Mouse (Mus musculus) liver, embryonic 14.5 days (tissue): Measurements from ENCODE around the gene Mettl11b. TPM values are rescaled to one million over a fixed set of nuclear protein-coding genes. Genes with fewer than 3 reads are reported as not detected.

Experiments used
- ATAC-seq: fragments of 200-750 bp; cut with Nextera tagmentation; 2 replicates; pipeline ENCODE4 v1.8.0; 2017; ENCODE audit warnings: moderate number of reproducible peaks, mild to moderate bottlenecking, moderate library complexity; ENCODE audit not compliant: insufficient read depth
- DNase-seq, 3 experiments: peaks; one replicate each; pipeline ENCODE4 v3.0.0-alpha.2; 2012 to 2013; ENCODE audit warnings: low read depth in 3 of 3, low spot score in 3 of 3
- H3K27ac ChIP-seq: fragments of 300-500 bp; sonication (generic); 2 replicates; pipeline ENCODE4 v1.5.1; 2014; ENCODE audit warnings: moderate library complexity, mild to moderate bottlenecking, control low read depth, inconsistent platforms
- H3K27me3 ChIP-seq: fragments of 300-500 bp; sonication (generic); 2 replicates; pipeline ENCODE4 v1.6.1; 2014; ENCODE audit warnings: mild to moderate bottlenecking, low read length, moderate library complexity; ENCODE audit not compliant: control insufficient read depth, insufficient read depth
- H3K36me3 ChIP-seq: fragments of 300-500 bp; sonication (generic); replicated peaks from 2 replicates; pipeline ENCODE4 v1.6.1; 2014; ENCODE audit warnings: low read depth; ENCODE audit not compliant: control insufficient read depth, insufficient read depth
- H3K4me1 ChIP-seq, 2 experiments: fragments of 200-500 bp in 1 of 2; fragments of 300-500 bp in 1 of 2; sonication (generic) in 1 of 2; replicated peaks; 2 replicates each; pipeline ENCODE4 v1.6.1; 2012 to 2014; ENCODE audit warnings: antibody characterized with exemption in 1 of 2, inconsistent platforms in 1 of 2, low read length in 1 of 2; ENCODE audit not compliant: control insufficient read depth in 2 of 2, insufficient read depth in 2 of 2
- H3K4me2 ChIP-seq: fragments of 300-500 bp; sonication (generic); 2 replicates; pipeline ENCODE4 v1.6.1; 2014; ENCODE audit warnings: low read depth, mild to moderate bottlenecking, control low read depth, moderate library complexity
- H3K4me3 ChIP-seq, 2 experiments: fragments of 200-500 bp in 1 of 2; fragments of 300-500 bp in 1 of 2; sonication (generic) in 1 of 2; 2 replicates each; pipeline ENCODE4 v1.5.1; 2012 to 2014; ENCODE audit warnings: low read depth in 2 of 2, low read length in 2 of 2, mild to moderate bottlenecking in 2 of 2, control low read depth in 1 of 2, inconsistent platforms in 1 of 2, moderate library complexity in 1 of 2; ENCODE audit not compliant: insufficient read depth in 1 of 2
- H3K9ac ChIP-seq: fragments of 300-500 bp; sonication (generic); replicated peaks from 2 replicates; pipeline ENCODE4 v1.6.1; 2014; ENCODE audit warnings: mild to moderate bottlenecking, control low read depth, moderate library complexity
- H3K9me3 ChIP-seq: fragments of 300-500 bp; sonication (generic); 2 replicates; pipeline ENCODE4 v1.6.1; 2016; ENCODE audit warnings: low read length, mixed read lengths; ENCODE audit not compliant: control insufficient read depth
- CTCF ChIP-seq: IDR thresholded peaks from 2 replicates; pipeline ENCODE4 v1.5.1; 2016; ENCODE audit warnings: antibody characterized with exemption, low read depth, control low read depth
- EP300 ChIP-seq: IDR thresholded peaks from 2 replicates; pipeline ENCODE4 v1.6.1; 2016; ENCODE audit warnings: antibody characterized with exemption, low read depth
- WGBS: fragments of 180-500 bp; shearing (Covaris S2); extraction: QIAGEN DNeasy Blood & Tissue Kit; methylation state at CpG from one replicate; pipeline ENCODE4 v1.1.7; 2014; ENCODE audit not compliant: insufficient replicate concordance; 5-methylcytosine and 5-hydroxymethylcytosine counted together
- polyA plus RNA-seq, 2 experiments: library from polyadenylated mRNA; depleted of rRNA in 1 of 2; stranded (reverse) in 1 of 2; unstranded in 1 of 2; fragments of >200 nt; fragmentation: Nextera tagmentation in 1 of 2; extraction: Ambion mirVana in 1 of 2; gene quantifications; 2 replicates each; pipeline versions ENCODE4 v1.2.1 to v1.2.3; 2012 to 2014

Gene Mettl11b
- polyA plus RNA-seq, 2 experiments, result not detected

DNA sequence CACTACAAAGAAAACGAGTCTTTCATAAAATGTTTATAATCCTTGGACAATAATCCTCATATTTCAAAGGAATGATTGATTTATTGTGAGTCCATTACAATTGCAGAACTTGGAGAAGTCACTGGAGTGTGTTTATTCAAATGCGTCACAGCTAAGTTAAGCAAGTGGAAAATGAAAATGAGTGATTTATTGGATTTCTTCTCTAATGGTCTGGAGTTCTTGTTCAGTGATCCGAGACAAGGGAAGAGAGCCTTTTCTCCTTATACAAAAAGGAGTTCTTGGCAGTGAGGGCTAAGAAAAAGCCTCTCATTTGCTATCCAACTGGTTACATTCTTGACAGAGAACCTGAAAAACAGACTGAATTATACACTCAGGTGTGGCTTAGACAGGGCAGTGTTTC lies 42.9 kb downstream of the Mettl11b start:
- H3K27ac ChIP-seq, result no peak overlapping the region
- no peaks in the 10 kb centered on the region for H3K36me3 ChIP-seq
- TF ChIP-seq CTCF, result no peak
- no peak overlapping the region for H3K4me2 ChIP-seq
- ATAC-seq, result no peak
- no peaks in the 10 kb centered on the region for H3K27me3 ChIP-seq
- H3K4me3 ChIP-seq, result no peak overlapping the region
- no peaks in the 10 kb centered on the region for H3K9me3 ChIP-seq
- WGBS, result 61% methylated on average over 3 of the region's 3 CpGs
- H3K9ac ChIP-seq, result no peak overlapping the region
- H3K4me1 ChIP-seq, result no peaks in the 10 kb centered on the region
- no peak for DNase-seq

DNA sequence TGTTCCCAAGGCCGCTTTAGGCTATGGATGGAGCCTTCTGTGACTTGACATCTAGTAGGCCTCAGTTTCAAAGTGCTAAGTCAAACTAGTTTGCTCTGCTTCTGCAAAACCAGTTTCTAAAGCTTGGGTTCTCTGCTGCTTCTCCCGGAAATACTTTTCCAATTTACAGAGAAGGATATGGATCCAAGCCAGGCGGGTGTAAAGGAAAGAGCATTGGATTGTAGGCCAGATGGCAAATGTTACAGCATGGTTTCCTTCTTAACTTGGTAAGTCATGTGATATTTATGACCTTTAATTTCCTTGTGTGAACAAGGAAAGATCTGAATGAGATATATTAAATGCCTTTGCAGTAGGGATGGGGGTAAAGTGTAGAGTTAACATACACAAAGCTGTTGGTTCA lies 52.2 kb downstream of the Mettl11b start:
- no peak overlapping the region for H3K27ac ChIP-seq
- no peak for ATAC-seq
- 63% methylated on average over 3 of the region's 3 CpGs for WGBS
- H3K36me3 ChIP-seq, result no peaks in the 10 kb centered on the region
- no peaks in the 10 kb centered on the region for H3K27me3 ChIP-seq
- no peak overlapping the region for H3K9ac ChIP-seq
- H3K4me3 ChIP-seq, result no peak overlapping the region
- H3K4me2 ChIP-seq, result no peak overlapping the region
- TF ChIP-seq EP300, result no peak
- no peak for TF ChIP-seq CTCF
- no peaks in the 10 kb centered on the region for H3K4me1 ChIP-seq
- no peak for DNase-seq
- H3K9me3 ChIP-seq, result no peaks in the 10 kb centered on the region

DNA sequence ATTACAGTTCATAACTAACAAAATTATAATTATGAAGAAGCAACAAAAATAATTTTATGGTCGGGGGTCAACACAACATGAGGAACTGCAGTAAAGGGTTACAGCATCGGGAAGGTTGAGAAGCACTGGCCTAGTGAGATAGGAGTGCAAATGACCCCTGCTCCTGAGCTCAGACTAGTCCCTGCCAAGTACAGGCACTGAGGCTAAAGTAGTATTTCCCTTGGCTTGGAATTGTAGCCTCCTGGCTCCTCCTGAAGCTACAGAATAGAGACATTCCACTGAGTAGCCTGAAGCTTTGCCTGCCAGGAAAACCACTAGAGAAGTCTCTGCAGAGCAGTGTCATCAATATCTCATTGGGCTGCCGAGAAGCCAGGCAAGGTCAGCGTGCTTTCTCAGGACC lies 53.7 kb downstream of the Mettl11b start:
- H3K4me2 ChIP-seq, result no peak overlapping the region
- no peaks in the 10 kb centered on the region for H3K4me1 ChIP-seq
- no peaks in the 10 kb centered on the region for H3K9me3 ChIP-seq
- H3K36me3 ChIP-seq, result no peaks in the 10 kb centered on the region
- H3K27me3 ChIP-seq, result no peaks in the 10 kb centered on the region
- TF ChIP-seq EP300, result no peak
- TF ChIP-seq CTCF, result no peak
- H3K9ac ChIP-seq, result no peak overlapping the region
- DNase-seq (no peak), ATAC-seq (no peak)
- 54% methylated on average over 4 of the region's 4 CpGs for WGBS
- no peak overlapping the region for H3K27ac ChIP-seq
- no peak overlapping the region for H3K4me3 ChIP-seq

DNA sequence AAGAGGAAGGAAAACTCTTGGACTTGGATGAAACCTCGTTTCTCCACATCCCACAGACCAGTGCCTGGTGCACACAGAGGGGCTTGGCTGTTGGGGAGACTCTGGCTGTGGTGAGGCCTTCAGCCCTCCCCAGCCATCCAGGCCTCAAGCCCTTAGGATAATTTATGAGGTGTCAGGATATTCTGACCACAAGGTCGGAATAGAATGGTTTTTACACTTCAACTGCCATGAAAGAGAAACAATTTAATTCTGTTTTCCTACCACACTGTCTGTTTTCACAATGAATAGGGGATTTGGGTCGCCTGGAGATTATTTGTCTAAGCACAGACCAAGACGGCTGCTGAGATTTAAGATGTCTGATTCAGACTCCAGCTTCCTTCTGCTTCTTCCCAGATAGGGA lies 54.3 kb downstream of the Mettl11b start:
- 17% methylated on average over 4 of the region's 4 CpGs for WGBS
- no peaks in the 10 kb centered on the region for H3K9me3 ChIP-seq

DNA sequence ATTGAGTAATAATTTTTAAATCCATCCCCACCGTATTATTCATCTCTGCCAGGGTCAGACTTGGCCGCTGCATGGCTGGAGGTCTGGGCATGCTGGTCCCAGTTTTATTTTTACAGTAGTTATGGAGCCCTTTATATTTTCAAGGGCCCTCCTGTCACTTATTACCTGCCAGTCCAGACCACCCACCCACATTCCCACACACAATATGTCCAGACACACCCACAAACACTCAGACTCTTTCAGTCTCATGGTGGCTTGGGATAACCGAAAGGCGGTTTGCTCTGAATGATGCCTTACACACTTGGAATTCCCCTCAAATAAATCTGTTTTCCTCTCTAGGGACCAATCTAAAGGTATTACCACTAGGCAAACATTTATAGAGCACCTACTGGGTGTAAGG lies 55.1 kb downstream of the Mettl11b start:
- Histone ChIP-seq H3K36me3 (no peaks in the 10 kb centered on the region), H3K27me3 (no peaks in the 10 kb centered on the region), H3K9me3 (no peaks in the 10 kb centered on the region), H3K27ac (no peak overlapping the region), H3K4me1 (no peaks in the 10 kb centered on the region), H3K4me3 (no peak overlapping the region), H3K4me2 (no peak overlapping the region), H3K9ac (no peak overlapping the region)
- 78% methylated on average over 4 of the region's 4 CpGs for WGBS
- ATAC-seq, result no peak
- DNase-seq, result no peak
- TF ChIP-seq CTCF, result no peak
- no peak for TF ChIP-seq EP300

More for the DNA sequence above, 54.3 kb downstream of the Mettl11b start:
- TF ChIP-seq CTCF (no peak), EP300 (no peak)
- H3K27me3 ChIP-seq, result no peaks in the 10 kb centered on the region
- H3K9ac ChIP-seq, result no peak overlapping the region
- H3K36me3 ChIP-seq, result no peaks in the 10 kb centered on the region
- H3K4me2 ChIP-seq, result no peak overlapping the region
- H3K27ac ChIP-seq, result no peak overlapping the region
- DNase-seq (no peak), ATAC-seq (no peak)
- no peak overlapping the region for H3K4me3 ChIP-seq
- H3K4me1 ChIP-seq, result no peaks in the 10 kb centered on the region

DNA sequence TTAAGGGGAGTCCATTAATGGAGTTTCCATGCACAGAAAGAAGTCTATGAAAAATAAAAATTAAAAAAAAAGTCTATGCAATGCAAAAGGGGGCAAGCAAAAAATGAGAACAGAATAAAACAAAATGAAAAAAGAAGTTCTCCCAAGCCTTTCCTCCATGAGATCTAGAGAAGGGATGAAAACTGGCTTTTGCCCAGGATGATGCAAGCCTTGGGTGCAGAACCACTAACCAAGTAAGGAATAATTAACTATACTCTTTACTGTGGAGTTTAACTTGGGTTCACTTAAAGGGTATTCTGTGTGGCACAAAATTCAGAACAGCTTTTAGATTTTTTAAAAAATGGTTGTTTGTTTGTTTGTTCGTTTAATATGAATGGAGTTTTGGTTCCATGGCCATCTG lies 62.6 kb downstream of the Mettl11b start:
- H3K4me3 ChIP-seq, result no peak overlapping the region
- no peak overlapping the region for H3K27ac ChIP-seq
- no peaks in the 10 kb centered on the region for H3K4me1 ChIP-seq
- H3K9ac ChIP-seq, result no peak overlapping the region
- WGBS, result 56% methylated on average over 1 of the region's 1 CpGs
- ATAC-seq (no peak), DNase-seq (no peak)
- TF ChIP-seq EP300 (no peak), CTCF (no peak)
- H3K9me3 ChIP-seq, result no peaks in the 10 kb centered on the region
- H3K27me3 ChIP-seq, result no peaks in the 10 kb centered on the region
- H3K36me3 ChIP-seq, result no peaks in the 10 kb centered on the region
- no peak overlapping the region for H3K4me2 ChIP-seq
